Mouse (Mus musculus): ENCODE results near the gene Cdh16.
"Not testable (repeated sequence)": the region's sequence is repeated elsewhere in the genome, so short reads cannot be mapped to it uniquely, and the experiment has no call there.

The Cdh16 gene

DNA sequence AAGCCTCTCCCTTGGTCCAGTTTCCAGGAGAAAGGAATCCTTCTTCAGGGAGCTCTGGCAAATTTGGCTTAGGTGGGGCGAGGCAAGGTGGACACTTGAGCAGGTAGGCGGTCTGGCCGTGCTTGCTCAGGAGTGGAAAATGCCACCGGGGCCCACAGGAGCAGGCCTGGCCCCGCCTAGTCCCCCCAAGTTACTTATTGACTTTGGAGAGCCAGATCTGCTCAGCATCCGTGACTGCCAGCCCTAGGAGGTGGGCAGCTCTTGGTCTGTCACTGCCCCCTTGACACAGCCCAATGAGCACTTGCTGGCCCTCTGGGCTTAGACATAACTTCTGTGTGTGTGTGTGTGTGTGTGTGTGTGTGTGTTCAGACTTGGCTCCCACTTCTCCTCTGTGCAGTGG is at the start of gene Cdh16:
Gene Cdh16, minus strand, starts transcription at position 236 of the 400 bp plus-strand sequence.
- no peak for DNase-seq (ENCODE audit: extremely low read depth, insufficient read length, low spot score)

DNA sequence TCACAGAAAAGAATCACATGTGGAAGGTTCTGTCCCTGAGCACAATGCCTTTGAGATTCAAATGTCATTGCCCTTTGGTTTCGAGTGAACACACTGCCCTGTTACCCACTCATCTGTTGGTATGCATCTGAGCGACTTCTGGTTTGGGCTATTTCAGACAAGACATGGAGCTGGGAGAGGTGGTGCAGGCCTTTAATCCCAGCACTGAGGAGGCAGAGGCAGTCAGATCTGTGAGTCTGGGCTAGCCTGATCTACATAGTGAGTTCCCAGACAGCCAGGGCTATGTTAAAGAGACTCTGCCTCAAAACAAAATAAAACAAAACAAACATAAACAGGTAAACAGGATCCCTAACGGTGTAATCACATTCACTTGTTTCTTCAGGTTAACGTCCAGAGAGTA is 31.4 kb upstream of the Cdh16 start:
- DNase-seq (ENCODE audit: extremely low read depth, insufficient read length, low spot score), result no peak

DNA sequence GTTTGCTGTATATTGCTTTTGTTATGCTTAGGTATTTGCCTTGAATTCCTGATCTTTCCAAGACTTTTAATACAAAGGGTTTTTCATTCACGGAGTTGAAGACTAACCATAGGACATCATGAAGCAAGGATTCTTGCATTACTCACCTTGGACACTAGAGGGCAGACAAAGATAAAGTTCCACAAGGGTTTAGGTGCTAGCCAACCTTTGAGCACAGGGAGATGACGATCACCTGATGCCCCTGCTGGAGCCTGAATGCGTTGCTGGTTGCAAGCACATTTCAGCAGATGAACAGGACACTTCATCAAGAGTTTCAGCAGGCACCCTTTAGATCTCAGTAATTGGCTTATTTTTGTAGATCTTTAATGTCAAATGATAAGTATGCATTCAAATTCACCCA is 30.8 kb upstream of the Cdh16 start:
- peak; percentile 29 for DNase-seq (ENCODE audit: extremely low read depth, insufficient read length, low spot score)

DNA sequence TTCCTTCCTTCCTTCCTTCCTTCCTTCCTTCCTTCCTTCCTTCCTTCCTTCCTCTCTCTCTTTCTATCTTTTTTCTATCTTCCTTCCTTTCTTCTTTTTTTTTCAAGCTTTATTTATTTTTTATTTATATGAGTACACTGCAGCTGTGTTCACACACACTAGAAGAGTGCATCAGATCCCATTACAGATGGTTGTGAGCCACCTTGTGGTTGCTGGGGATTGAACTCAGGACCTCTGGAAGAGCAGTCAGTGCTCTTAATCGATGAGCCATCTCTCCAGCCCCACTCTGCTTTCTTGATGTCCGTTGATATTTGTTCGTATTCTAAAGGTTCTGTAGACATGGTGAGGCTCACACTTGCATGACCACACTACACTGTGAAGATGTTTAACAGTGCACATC is 20.0 kb upstream of the Cdh16 start:
- not testable (repeated sequence) for DNase-seq (ENCODE audit: extremely low read depth, insufficient read length, low spot score)

DNA sequence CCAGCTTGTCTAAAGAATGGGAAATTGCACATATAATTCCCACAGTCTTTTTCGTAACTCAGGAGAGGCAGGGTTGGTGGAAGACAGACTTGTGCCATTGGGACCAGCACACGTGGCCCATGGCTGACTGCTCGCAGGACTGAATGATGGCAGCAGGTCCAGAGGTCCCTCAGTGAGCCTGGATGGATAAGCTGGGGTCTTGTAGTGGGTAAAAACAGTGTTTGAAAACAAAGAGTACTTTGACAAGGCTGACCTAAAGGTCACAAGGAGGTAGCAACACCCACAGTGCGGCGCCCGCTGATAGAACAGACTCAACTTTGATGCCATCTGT is 18.1 kb upstream of the Cdh16 start:
- no peak for DNase-seq (ENCODE audit: extremely low read depth, insufficient read length, low spot score)

DNA sequence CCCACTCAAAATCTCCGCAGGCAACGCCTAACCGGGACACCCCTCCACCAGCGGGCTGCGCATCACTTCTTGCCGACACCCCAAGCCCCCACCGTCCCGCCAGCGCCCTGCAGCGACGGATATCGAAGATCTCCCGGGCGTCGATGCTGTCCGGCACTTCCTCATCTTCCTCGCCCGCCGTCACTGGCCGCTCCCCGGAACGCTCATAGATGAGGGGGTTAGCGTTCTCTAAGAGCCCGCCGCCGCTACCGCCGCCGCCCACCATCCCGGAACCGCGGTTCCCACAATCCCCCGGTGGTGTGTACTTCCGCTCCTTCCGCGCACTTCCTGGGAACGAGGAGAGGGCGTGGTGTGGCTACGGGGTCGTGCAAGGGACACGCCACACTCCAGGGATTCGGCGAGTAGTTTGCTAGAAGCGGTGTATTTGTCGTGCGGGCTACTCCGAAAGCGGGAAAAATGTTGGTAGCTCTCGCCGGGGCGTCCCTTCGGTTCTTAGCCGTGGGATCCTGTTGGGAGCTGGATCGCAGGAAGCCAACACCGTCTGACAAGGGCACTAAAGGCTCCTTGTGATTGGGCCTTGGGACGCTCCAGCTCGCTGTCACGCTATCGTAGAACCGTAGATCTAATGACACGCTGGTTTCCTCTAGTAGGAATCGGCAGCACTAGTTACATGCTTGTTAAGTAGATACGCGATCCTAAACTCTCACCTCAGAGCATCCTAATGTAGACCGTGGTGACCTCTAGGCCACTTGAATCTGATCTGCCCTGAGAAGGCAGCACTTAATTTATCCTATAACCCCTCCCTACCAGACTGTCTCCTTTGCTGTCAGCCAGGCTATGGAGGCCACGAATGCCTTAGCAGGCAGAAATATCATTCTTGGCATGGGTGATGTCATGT is 17.5 kb upstream of the Cdh16 start, which contains the start of gene Ciao2b:
Gene Ciao2b, minus strand, starts transcription at position 540 of the 898 bp plus-strand sequence.
- DNase-seq (ENCODE audit: extremely low read depth, insufficient read length, low spot score), result peak; percentile 86

DNA sequence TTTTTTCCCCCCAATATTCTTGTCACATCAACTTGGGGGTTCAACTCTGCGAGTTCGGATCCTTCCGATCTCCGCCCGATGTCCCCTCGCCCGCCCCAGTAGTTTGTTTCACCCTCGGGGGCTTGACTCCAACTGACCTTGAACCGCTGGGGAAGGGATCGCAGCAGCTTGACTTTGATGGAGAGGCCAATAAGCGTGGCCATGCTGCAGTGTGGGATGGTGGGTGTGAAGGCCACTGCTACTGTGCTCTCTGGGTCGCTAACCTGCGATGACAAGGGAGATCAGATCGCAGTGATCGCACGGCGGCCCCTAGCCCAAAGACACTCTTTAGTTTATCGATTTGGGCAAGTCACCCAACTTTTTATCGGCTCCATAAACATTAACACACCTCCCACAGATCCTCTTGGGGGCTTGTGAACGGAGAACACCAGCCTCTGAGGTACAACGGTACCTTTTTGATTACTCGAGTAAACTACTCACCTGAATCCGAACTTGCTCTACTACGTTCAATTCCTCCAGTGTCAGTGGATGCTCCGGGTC is 16.7 kb upstream of the Cdh16 start:
- no peak for DNase-seq (ENCODE audit: extremely low read depth, insufficient read length, low spot score)

DNA sequence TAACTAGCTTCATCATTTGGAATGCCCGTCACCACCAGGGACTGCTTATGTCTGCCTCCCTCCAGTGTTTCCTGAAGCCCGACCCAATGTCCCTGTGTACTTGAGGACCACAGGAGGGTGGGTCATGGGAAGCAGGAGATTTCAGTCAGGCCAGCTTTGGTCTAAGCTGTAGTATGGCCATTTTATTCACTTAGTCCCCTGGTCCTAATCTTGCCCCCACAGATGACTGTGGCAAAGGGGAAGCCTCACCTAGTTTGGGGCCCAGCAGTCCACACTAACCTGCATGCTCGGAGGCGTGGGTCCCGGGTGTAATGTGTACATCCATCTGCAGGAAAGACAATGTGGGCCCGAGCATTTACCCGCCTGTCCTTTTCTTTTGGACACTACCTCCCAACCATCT is 16.0 kb upstream of the Cdh16 start:
- DNase-seq (ENCODE audit: extremely low read depth, insufficient read length, low spot score), result no peak

DNA sequence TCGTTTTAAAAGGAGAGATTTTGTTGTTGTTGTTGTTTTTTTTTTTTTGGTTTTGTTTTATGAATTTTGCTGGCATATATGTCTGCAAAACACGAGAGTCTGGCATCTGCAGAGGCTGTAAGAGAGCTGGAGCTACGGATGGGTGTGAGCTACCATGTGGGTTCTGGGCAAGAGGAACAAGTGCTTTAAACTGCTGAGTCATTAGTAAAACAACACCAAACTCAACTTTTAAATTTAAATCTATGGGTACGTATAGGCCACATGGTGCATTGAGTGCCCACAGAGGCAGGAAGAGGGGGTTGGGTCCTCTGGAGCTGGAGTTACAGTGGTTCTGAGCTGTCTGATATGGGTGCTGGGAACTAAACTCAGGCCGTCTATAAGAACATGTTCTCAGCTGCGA is 13.8 kb upstream of the Cdh16 start:
- no peak for DNase-seq (ENCODE audit: extremely low read depth, insufficient read length, low spot score)

DNA sequence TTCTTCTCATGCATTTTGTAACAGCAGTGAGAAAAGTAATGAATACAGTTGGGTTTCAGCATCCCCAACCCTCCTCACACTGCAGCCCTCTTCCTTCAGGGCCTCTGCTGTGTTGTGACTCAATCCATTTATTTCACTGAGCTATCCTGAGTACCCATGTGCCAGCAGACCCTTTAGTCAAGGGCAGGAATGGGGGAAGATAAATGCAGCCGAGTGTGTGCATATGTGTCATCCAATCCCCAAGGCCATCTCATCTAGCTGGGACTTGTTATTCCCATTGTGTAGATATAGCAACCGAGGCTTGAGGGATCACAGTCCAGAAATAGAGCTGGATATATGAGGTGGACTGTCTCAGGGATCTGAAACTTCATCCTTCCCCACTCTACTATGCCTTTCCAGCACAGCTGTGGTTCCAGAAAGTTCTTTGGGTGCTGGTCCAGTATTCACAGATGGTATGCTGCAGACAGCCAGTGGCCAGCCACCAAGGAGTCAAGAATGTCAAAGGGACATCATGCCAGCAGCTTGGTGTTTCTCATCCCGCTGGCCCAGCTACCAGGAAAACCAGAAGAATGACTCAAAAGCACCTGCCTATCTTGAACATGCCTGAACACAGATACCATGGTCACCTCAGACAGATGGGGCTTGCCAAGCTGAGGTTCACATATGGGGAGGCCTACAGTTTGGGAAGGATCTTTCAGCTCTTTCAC is 11.0 kb upstream of the Cdh16 start:
- DNase-seq (ENCODE audit: extremely low read depth, insufficient read length, low spot score), result no peak

DNA sequence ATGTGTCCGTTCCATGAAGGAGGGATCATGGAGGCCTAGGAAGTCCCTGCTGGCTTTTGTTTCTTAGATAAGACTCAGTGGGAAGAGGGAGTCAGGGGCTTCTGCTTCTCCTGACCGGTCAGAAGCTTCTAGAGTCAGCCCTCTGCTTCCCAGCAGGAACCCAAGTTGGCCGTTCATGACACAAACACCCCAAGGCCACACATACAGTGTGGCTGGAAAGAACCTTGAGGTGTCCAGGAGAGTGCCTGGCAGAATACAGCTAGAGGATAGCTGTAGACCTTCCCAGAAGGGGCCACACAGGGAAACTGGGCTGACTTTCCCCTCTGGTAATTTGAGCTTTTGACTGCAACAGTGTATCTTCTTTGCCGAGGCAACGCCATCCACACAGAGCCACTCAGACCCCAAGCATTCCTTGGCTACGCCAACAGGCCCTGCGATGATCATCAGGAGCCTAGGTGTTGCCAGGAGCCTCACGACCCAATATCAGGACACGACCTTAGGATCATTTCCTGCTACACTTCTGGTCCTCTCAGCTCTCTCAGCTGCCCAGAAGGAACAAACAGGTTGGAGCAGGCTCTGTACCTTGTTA is 9.1 kb upstream of the Cdh16 start:
- DNase-seq (ENCODE audit: extremely low read depth, insufficient read length, low spot score), result no peak

DNA sequence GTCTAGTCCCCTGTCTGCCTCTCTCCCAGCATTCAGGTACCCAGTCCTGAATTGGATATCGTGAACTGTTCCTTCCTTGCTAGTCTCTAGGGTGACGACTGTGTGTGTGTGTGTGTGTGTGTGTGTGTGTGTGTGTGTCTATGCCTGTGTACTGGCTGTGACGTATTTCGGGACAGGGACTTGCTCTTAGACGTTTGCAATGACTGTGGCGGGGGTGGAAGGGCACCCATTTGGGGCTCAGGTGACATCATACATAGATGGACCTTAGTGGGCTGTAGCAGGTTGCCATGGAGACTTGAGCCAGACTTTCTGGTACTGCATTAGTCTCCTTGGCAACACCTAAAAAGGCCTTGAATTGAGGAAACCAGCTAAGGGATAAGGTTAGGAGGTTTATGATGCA is 8.3 kb upstream of the Cdh16 start:
- DNase-seq (ENCODE audit: extremely low read depth, insufficient read length, low spot score), result no peak

DNA sequence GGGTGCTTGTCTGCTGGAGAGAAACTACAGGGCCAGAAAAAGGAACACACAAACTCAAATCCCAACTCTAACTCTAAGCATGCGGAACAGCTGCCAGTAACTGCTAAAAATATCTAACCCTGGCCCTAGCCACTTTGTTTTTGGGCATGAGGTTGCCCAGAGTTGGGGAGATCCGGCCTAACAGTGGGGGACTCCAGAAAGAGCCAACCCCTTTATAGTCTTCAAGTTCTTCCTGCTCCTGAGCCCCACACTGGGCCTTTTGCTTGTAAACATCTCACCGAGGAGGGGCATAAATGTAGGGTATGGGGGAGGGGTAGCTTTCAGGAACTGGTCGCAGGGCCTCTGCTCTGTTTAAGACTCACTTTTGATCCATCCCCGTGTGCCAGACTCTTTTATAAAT is 7.8 kb upstream of the Cdh16 start:
- no peak for DNase-seq (ENCODE audit: extremely low read depth, insufficient read length, low spot score)

DNA sequence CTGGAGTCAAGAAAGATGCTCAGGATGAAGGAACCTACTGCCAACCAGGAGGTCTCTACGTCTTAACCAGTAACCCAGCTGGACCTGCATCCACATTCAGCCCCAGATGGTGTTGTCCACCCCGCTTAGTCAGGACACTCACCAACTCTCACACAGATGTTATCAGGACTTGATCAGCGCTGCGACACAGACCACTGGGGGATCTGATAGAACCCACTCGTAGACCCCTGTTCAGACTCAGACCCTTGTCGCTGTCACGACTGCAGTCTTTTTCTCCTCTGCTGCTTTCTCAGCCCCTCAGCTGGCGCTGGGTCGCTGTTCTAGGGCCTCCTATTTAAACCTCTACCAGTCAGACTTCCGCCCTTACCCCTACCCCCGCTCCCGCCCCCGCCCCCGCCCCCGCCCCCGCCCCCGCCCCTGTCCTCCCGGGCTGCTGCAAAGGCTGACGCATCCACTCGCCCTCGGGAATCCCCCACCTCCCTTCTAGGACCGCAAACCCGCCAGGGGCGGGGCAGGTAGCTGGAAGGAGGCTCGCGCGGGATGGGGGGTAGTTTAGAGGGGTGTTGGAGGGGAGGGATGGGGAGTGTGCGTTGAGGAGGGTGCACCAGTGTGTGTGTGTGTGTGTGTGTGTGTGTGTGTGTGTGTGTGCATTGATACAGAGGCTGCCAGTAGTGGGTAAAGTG is 6.9 kb upstream of the Cdh16 start, which contains the start of gene Rrad:
Gene Rrad, minus strand, starts transcription at position 347 of the 683 bp plus-strand sequence.
- peak; percentile 44 for DNase-seq (ENCODE audit: extremely low read depth, insufficient read length, low spot score)

DNA sequence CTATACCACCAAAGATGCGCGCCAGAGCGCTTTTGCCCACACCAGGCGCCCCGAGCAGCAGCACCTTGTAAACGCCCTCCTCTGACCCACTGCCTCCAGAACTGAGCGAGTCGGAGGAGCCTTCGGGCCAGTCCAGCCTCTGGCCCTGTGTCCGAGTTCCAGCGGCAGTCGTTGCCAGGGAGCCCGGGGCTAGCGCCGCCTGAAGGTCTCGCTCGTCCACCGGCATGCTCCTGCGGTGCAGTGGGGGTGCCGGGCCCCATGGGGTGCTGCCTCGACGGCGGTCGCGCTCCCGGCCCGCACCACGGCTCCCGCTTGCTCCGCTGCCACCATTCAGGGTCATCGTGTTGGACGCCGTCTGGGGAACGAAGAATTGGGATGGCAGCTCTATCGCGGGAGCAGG is 6.4 kb upstream of the Cdh16 start:
- no peak for DNase-seq (ENCODE audit: extremely low read depth, insufficient read length, low spot score)

DNA sequence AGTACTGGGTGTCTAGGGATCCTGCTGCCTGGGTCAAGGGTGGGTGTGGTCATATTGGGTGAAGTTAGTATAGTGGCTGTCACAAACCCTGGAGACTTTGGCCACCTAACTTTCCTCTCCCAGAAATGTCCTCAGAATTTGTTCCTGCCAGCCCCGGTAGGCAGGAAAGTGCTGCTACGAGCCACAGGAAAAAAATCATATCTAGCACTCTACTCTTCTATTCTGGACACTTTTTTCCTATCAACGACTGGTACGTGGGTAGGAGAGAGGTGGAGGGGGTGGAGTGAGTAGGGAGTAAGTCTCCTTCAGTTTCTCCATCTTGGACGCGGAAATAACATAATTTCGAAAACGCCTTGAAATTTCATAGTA is 5.9 kb upstream of the Cdh16 start:
- no peak for DNase-seq (ENCODE audit: extremely low read depth, insufficient read length, low spot score)

DNA sequence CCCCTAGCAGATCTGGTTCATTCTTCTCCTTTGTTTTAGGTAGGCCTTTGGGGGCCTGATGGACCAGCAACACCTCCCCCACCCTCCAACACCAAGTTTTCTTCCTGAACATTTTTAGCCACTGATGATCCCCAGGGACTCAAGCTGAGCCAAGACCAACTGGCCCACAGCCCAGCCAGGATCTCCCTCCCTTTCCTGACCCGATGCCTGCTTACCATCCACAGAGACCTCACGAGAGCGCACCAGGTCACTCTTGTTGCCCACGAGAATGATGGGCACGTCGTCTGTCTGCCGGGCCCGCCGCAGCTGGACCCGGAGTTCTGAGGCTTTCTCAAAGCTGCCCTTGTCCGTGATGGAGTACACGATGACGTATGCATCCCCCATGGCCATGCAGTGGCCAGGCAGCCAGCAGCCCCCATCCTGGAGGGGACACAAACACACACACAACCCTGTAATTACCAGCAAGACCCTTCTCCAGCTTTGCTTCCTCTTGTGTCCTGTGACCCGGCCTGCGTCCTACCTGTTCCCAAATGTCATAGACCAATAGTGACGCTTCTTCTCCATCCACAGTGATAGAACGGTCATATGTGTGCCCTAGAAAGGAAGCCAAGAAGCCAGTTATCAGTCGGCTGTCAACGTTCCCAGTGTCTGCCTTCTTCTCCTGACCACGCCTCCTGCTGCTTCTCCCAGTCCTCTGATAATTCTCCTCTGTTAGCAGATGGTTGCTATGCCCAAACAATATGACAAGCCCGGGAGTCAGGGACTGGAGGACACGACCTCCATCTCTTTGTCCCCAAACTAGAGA is 5.3 kb upstream of the Cdh16 start:
- DNase-seq (ENCODE audit: extremely low read depth, insufficient read length, low spot score), result peak; percentile 62

DNA sequence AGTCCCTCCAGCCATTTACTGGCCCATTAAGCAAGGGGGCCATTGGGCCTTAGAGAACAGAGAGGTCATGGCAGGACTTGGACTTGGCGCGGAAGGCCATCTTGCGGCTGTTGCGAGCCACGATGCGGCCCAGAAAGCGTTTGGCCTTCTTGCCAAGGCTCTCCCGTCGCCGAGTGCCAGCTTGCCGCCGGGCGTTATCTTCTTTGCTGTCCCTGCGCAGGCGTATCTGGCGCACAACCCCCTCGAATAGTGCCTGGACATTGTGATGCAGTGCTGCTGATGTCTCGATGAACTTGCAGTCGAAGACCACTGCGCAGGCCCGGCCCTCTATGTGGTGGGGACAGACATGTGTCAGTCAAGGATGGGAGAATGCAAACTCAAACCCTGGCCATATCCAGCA is 4.2 kb upstream of the Cdh16 start:
- no peak for DNase-seq (ENCODE audit: extremely low read depth, insufficient read length, low spot score)

DNA sequence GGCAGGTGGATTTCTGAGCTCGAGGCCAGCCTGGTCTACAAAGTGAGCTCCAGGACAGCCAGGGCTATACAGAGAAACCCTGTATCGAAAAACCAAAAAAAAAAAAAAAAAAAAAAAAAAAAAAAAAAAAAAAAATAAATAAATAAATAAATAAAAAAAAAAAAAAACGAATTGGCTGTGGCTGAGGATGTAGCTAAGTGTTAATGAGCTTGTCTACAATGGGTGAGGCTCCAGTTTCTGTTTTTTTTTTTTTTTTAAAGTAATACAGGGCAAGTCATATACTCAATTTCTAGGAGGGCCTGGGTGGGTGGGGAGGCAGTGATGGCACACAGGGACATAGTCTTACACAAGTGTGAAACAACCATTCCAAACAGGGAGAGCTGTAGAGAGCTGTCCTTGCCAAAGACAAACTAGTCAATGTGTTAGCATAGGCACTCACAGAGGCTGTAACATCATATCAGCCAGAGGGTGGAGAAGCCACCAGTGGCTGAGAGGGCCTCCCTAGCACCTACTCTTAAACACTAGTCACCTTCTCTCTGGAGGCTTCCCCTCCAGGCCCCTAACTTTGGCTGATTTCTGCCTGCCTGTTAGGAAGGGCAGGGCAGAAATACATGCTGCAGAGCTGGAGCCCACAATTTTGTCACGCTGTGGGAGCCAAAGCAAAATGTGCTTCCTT is 3.0 kb upstream of the Cdh16 start:
- DNase-seq (ENCODE audit: extremely low read depth, insufficient read length, low spot score), result no peak

DNA sequence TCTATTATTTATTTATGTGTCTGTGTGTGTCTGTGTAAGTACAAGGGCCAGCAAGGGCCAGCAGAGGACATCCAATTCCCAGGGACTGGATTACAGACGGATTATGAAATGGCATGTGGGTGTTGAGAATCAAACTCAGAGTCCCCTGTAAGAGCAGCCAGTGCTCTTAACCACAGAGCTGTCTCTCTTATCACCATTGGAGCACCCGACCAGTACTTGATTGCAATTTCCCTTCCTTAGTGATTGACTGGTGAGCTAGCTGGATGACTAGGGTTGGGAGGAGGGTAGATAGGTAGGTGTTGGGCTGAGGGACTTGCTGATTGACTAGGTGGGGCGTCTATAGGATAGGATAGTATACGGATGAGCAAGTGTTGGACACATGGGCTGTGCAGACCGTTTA is 3.4 kb downstream of the Cdh16 start:
- no peak for DNase-seq (ENCODE audit: extremely low read depth, insufficient read length, low spot score)

All from 3134 (cell line).